Mouse (Mus musculus) brown adipose tissue, adult 24 weeks (tissue): Measurements from ENCODE around the gene Atp2b4. TPM values are rescaled to one million over a fixed set of nuclear protein-coding genes. Genes with fewer than 3 reads are reported as not detected.
A peak's percentile ranks its signal among the peaks of the same experiment; 100 is the strongest.

Source experiments
- H3K27ac ChIP-seq: fragments of 200-500 bp; replicated peaks from 2 replicates; pipeline ENCODE4 v1.5.1; 2012; ENCODE audit warnings: low read depth, mild to moderate bottlenecking, low read length
- H3K4me1 ChIP-seq: fragments of 200-500 bp; 2 replicates; pipeline ENCODE4 v1.6.1; 2012; ENCODE audit warnings: low read length, mixed read lengths; ENCODE audit not compliant: control insufficient read depth, insufficient read depth, insufficient read length
- H3K4me3 ChIP-seq: fragments of 200-500 bp; 2 replicates; pipeline ENCODE4 v1.5.1; 2012; ENCODE audit warnings: low read depth, mild to moderate bottlenecking, low read length, moderate library complexity; ENCODE audit not compliant: insufficient read depth
- polyA plus RNA-seq: library from polyadenylated mRNA; stranded (reverse); fragments of >200 nt; gene quantifications from 2 replicates; pipeline ENCODE4 v1.2.4, GENCODE M21; 2012; ENCODE audit not compliant: missing spikeins, insufficient read depth, insufficient read length

Gene Atp2b4
- 7.3 and 9.6 TPM in 2 replicates for polyA plus RNA-seq

GRCm38 (mm10) chr1:133800948-133801393 lies at the start of gene Atp2b4:
Gene Atp2b4, minus strand, starts transcription at chr1:133801041.
- peaks cover 8% of the 10 kb centered on the region; the same call in 1 of the 2 replicates for H3K4me1 ChIP-seq
- peak within 1 kb of the TSS; percentile 20 for H3K27ac ChIP-seq
- peak within 1 kb of the TSS; percentile 86 for H3K4me3 ChIP-seq

DNA sequence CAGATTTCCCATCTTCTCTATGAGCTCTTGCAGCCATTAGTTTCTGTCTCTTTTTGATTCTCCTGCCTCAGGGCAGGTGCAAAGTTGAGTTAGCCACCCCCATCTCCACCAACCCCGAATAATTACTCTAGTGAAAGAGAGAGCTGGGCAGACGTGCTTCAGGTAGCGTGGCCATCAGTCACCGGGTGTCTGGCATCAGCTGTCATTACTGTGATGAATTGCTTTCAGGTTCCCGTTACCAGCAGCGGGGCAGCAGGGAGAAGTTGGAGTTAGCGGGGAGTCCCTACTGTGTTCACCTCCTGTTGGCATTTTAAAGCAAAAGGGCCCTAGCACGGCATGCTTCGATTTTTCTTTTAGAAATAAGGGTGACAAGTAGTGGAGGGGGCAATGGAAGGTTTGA lies 43.9 kb upstream of the Atp2b4 start:
- no peak overlapping the region for H3K27ac ChIP-seq
- H3K4me3 ChIP-seq: no peak overlapping the region
- no peaks in the 10 kb centered on the region for H3K4me1 ChIP-seq

DNA sequence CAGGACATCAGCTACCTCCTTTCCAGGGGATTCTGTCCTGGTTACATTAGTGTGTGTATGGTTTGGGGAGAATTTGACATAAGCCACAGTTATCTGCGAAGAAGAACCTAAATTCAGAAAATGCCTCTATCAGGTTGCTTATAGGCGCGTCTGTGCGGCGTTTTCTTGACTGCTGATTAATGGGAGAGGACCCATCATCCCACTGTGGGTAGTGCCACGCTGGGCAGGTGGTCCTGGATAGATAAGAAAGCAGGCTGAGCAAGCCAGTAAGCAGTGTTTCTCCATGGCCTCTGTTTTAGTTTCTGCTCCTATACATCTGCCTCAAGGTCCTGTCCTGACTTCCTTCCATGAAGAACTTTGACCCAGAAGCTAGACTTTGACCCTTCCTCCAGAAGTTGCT lies 43.1 kb upstream of the Atp2b4 start:
- Histone ChIP-seq H3K4me3 (no peak overlapping the region), H3K4me1 (no peaks in the 10 kb centered on the region), H3K27ac (no peak overlapping the region)

- H3K4me1 ChIP-seq: no peaks in the 10 kb centered on the region
- no peak overlapping the region for H3K4me3 ChIP-seq
- H3K27ac ChIP-seq: no peak overlapping the region
Observed at GRCm38 (mm10) chr1:133843370-133843769, 42.5 kb upstream of the Atp2b4 start.

DNA sequence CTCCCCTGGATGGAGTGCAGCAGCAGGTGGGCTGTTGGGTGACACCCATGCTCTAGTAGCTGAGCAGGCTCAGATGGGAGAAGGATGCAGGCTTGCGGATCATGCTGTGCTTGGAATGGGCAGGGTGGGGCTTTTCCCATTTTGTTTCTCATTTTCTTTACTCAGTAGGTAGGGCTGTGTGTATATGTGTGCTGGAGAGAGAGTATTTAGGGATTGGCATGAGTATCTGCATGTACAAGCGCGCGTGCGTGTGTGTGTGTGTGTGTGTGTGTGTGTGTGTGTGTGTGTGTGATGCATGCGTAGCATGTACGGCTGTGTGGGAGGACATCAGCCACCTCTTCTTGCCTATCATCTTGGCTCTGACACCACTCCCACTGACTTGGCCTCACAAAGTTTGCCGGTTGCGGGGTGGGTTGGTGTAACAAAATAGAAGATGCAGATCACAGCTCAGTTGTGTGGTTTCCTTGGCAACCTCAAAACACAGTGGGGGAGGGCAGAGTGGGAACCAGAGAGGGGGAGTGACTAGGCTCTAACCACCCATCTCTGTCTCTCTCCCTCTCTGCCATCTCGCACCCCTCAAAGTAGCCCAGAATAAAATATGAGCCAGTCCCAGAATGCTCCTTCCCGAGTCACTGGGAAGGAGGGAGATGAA lies 41.4 kb upstream of the Atp2b4 start:
- H3K4me1 ChIP-seq: no peaks in the 10 kb centered on the region
- no peak overlapping the region for H3K27ac ChIP-seq
- no peak overlapping the region for H3K4me3 ChIP-seq

- no peak overlapping the region for H3K27ac ChIP-seq
- no peak overlapping the region for H3K4me3 ChIP-seq
- H3K4me1 ChIP-seq: no peaks in the 10 kb centered on the region
Observed at GRCm38 (mm10) chr1:133841171-133841926, 40.5 kb upstream of the Atp2b4 start.

DNA sequence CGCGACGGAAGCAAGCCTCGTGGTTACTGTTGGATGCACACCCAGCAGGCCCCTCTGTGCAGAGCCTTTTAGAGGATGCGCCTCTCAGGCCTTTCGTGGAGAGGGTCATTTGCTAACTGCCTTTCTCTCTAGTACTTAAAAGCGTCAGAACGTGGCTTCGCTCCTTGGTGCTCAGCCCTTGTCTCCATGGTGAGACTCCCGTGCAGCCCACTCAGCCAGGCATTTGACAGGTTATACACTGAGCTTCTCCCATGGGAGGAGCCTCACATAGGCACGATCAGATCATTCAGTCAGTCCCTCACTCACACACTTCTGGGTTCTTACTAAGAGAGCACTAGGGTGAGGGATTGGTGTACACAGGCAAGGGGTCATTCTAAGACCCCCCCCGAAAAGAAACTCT lies 39.7 kb upstream of the Atp2b4 start:
- H3K4me3 ChIP-seq: no peak overlapping the region
- H3K4me1 ChIP-seq: no peaks in the 10 kb centered on the region
- H3K27ac ChIP-seq: no peak overlapping the region

GRCm38 (mm10) chr1:133834309-133834708 lies 33.5 kb upstream of the Atp2b4 start:
- no peaks in the 10 kb centered on the region for H3K4me1 ChIP-seq
- H3K4me3 ChIP-seq: no peak overlapping the region
- no peak overlapping the region for H3K27ac ChIP-seq

DNA sequence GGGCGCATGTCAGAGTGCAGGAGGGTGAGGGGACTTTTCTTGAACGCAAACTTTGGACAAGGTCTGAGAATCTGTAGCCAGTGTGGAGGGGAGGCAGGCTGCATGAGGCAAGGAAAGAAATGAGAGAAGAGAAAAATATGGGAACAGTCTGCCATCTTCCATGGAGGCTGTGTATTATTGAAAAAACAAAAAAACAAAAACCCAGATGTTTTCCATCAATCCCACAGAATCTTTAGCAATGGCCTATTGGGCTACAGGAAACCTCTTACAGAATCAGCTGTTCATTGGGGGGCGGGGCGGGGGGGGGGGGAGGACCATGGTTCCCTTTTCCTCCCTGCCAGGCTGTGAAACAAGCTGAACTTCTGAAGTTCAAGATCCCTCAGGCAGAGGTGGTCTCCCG lies 31.9 kb upstream of the Atp2b4 start:
- H3K27ac ChIP-seq: no peak overlapping the region
- H3K4me3 ChIP-seq: no peak overlapping the region
- no peaks in the 10 kb centered on the region for H3K4me1 ChIP-seq

DNA sequence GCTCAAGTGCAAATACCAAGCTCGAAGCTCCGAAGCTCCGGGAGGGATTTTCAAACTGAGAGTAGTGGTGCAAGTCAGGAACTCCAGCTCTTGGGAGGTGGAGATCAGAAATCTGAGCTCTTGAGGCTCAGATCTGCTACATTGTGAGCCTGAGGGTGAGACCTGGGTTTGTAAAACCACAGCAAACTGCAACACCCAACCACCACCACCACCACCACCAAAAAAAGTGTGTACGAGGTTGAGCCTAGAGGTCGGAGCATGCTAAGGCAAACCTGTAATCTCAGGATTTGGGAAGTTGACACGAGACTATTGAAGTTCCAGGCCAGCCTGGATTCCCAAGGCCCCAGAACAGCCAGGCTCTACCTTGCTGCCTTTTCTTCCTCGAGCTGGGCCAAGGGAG lies 25.4 kb upstream of the Atp2b4 start:
- Histone ChIP-seq H3K4me3 (no peak overlapping the region), H3K27ac (no peak overlapping the region), H3K4me1 (peaks cover 3% of the 10 kb centered on the region; the same call in 1 of the 2 replicates)

DNA sequence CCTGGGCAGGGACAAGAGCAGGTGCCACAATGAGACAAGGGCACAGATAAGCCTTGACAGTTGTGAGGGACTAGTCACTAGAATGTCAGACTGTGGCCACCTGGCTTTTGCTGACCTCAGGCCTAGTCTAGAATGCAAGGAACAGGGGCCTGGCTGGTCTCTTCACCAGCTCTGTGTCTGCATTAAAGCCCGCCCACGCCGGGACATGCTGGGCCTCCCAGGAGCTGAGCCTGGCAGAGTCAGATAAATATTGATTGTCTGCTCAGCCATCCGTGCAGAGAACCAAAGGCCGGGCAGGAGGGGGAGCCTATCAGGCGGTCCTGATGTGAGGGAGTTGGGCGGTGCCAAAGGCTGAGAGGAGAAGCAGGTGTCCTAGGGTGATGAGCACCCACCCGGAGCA lies 24.7 kb upstream of the Atp2b4 start:
- H3K4me1 ChIP-seq: peaks cover 3% of the 10 kb centered on the region; the same call in 1 of the 2 replicates

DNA sequence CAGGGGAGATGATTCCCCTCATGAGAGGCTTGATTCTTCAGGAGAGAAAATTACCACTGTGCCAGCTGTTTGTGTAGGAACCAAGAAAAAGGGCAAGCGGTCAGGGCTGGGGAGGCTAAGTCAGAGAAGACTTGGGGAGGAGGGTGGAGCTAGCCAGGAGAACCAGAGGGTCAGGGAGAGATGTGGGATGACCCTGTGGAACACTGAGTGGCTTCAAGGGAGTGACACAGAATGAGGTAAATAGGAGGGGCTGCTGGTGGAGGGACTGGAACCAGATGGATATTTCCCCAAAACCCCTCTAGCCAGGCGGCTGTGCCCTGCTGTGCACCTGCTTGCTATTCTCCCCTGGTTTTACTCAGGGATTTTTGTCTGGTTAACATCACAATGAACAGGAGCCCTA lies 24.3 kb upstream of the Atp2b4 start:
- H3K27ac ChIP-seq: no peak overlapping the region
- H3K4me3 ChIP-seq: no peak overlapping the region
- H3K4me1 ChIP-seq: peaks cover 3% of the 10 kb centered on the region; the same call in 1 of the 2 replicates

More for the DNA sequence above, 24.7 kb upstream of the Atp2b4 start:
- Histone ChIP-seq H3K4me3 (no peak overlapping the region), H3K27ac (no peak overlapping the region)

DNA sequence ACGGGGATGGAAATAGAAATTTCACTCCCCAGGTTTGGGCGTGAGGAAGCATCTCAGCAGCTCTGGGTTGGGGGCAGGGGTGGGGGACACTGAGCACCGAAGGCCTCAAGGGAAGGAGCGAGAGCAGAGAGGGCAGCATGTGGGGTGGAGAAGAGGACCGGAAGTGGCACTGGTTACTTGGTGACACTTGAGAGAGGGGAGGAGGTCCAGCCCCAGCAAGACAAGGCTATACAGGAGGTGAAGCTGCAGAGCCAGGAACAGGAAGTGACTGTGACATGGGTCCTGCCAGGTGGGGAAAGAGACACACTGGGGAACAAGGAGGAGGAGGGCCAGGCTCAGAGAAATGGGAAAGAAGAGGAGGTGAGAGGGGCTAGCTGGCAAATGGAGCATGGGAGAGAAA lies 20.3 kb upstream of the Atp2b4 start:
- no peak overlapping the region for H3K27ac ChIP-seq
- peaks cover 3% of the 10 kb centered on the region; the same call in 1 of the 2 replicates for H3K4me1 ChIP-seq
- H3K4me3 ChIP-seq: no peak overlapping the region

GRCm38 (mm10) chr1:133820100-133820499 lies 19.3 kb upstream of the Atp2b4 start:
- Histone ChIP-seq H3K4me3 (no peak overlapping the region), H3K4me1 (peaks cover 3% of the 10 kb centered on the region; the same call in 1 of the 2 replicates), H3K27ac (no peak overlapping the region)

DNA sequence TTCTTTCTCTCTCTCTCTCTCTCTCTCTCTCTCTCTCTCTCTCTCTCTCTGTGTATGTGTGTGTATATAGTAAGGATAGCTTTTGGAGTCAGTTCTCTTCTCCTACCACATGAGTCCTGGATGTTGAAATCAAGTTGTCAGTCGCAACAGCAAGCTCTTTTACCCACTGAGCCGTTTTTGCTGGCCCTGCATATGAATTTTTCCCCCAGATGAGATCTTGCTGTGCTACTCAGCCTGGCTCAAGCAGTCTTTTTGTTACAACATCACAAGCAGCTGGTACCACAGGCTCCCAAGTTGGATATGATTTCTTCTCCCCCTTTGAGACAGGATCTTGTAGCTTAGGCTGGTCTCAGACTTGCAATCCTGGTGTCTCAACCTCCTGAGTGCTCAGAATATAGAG lies 17.7 kb upstream of the Atp2b4 start:
- no peak overlapping the region for H3K27ac ChIP-seq
- peaks cover 3% of the 10 kb centered on the region; the same call in 1 of the 2 replicates for H3K4me1 ChIP-seq
- H3K4me3 ChIP-seq: no peak overlapping the region
